Mouse (Mus musculus) neural tube, embryonic 10.5 days (tissue): Measurements from ENCODE around the gene Tmco4.
"Not testable (repeated sequence)": the region's sequence is repeated elsewhere in the genome, so short reads cannot be mapped to it uniquely, and the experiment has no call there.

Experiments used
- DNase-seq: peaks from one replicate; pipeline ENCODE4 v3.0.0-alpha.2; 2017; ENCODE audit warnings: low spot score; ENCODE audit errors: extremely low spot score

Gene Tmco4

GRCm38 (mm10) chr4:138973719-138974115, 1.0 kb downstream of the Tmco4 start:
- DNase-seq: no peak

GRCm38 (mm10) chr4:138974540-138974939, 1.9 kb downstream of the Tmco4 start:
- not testable (repeated sequence) for DNase-seq

- DNase-seq: no peak
These were observed 2.5 kb downstream of the Tmco4 start for GRCm38 (mm10) chr4:138975194-138975593.

GRCm38 (mm10) chr4:138976046-138976445, 3.4 kb downstream of the Tmco4 start:
- no peak for DNase-seq

- no peak for DNase-seq
These were observed 7.3 kb downstream of the Tmco4 start for GRCm38 (mm10) chr4:138980021-138980420.

- no peak for DNase-seq
These were observed 8.2 kb downstream of the Tmco4 start for GRCm38 (mm10) chr4:138980771-138981420.

- no peak for DNase-seq
These were observed 10.7 kb downstream of the Tmco4 start for GRCm38 (mm10) chr4:138983422-138983821.

- DNase-seq: no peak
These were observed 12.1 kb downstream of the Tmco4 start for GRCm38 (mm10) chr4:138984744-138985143.

- DNase-seq: no peak
These were observed 13.6 kb downstream of the Tmco4 start for GRCm38 (mm10) chr4:138986280-138986679.

- DNase-seq: no peak
These were observed 21.7 kb downstream of the Tmco4 start for GRCm38 (mm10) chr4:138994389-138994788.

GRCm38 (mm10) chr4:138996410-138996809, 23.7 kb downstream of the Tmco4 start:
- no peak for DNase-seq

GRCm38 (mm10) chr4:138997121-138997520, 24.4 kb downstream of the Tmco4 start:
- no peak for DNase-seq

GRCm38 (mm10) chr4:138998611-138999010, 25.9 kb downstream of the Tmco4 start:
- no peak for DNase-seq

- DNase-seq: no peak
These were observed 28.3 kb downstream of the Tmco4 start for GRCm38 (mm10) chr4:139001026-139001425.

GRCm38 (mm10) chr4:139001433-139001832, 28.7 kb downstream of the Tmco4 start:
- no peak for DNase-seq

GRCm38 (mm10) chr4:139004067-139004466, 31.4 kb downstream of the Tmco4 start:
- no peak for DNase-seq

GRCm38 (mm10) chr4:139005214-139005613, 32.5 kb downstream of the Tmco4 start:
- no peak for DNase-seq

GRCm38 (mm10) chr4:139007353-139007752, 34.7 kb downstream of the Tmco4 start:
- no peak for DNase-seq

- DNase-seq: no peak
These were observed 35.4 kb downstream of the Tmco4 start for GRCm38 (mm10) chr4:139007981-139008536.

- DNase-seq: no peak
These were observed 38.6 kb downstream of the Tmco4 start for GRCm38 (mm10) chr4:139011201-139011702.

GRCm38 (mm10) chr4:139013281-139013680, 40.6 kb downstream of the Tmco4 start:
- no peak for DNase-seq

- no peak for DNase-seq
These were observed 42.1 kb downstream of the Tmco4 start for GRCm38 (mm10) chr4:139014793-139015192.

GRCm38 (mm10) chr4:139018388-139018787, 45.7 kb downstream of the Tmco4 start:
- no peak for DNase-seq
